Mouse (Mus musculus): ENCODE results near the gene Slc37a4. TPM values are rescaled to one million over a fixed set of nuclear protein-coding genes. Genes with fewer than 3 reads are reported as not detected.
A peak's percentile ranks its signal among the peaks of the same experiment; 100 is the strongest.
"Not testable (repeated sequence)": the region's sequence is repeated elsewhere in the genome, so short reads cannot be mapped to it uniquely, and the experiment has no call there.

Gene Slc37a4
- polyA plus RNA-seq, 1 experiment from 2014 or later, result 35.9 TPM

DNA sequence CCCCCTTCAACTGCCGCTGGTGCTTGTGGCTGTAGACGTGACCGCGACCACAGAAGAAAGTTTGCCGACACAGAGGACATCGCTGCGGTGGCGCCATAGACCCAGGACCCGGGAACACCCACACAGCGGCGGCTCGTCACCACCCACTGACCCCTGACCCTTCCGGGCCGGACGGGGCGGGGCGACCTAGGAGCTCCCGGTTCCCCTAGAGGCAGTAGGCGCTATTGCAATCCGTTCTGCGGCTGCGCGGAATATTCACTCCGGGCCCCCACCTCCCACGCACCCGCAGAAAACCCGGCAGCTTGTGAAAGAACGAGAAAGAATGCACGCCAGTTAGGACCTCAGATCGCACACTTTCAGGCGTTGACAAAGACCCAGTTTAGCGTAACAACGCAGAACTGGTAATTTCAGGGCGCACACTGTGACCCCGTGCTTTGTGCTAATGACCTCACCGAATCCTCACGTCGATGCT lies 21.3 kb downstream of the Slc37a4 start:
- peak; percentile 91 for ATAC-seq
- Histone ChIP-seq H3K27ac (peak overlapping the region; percentile 70), H3K9ac (replicated peaks) (peak overlapping the region; percentile 84), H3K27me3 (no peaks in the 10 kb centered on the region), H3K4me2 (replicated peaks) (peak overlapping the region; percentile 93), H3K9me3 (no peaks in the 10 kb centered on the region; the same call in 1 of the 2 replicates), H3K36me3 (peaks cover 15% of the 10 kb centered on the region), H3K4me1 (replicated peaks) (peaks cover 16% of the 10 kb centered on the region), H3K4me3 (replicated peaks) (peak overlapping the region; percentile 84)
- WGBS, result under 1% methylated on average over 38 of the region's 38 CpGs

GRCm38 (mm10) chr9:44418519-44419385 lies 22.1 kb downstream of the Slc37a4 start, which contains the start of gene Ccdc84:
Gene Ccdc84, minus strand, starts transcription at chr9:44418569.
- Histone ChIP-seq H3K4me1 (replicated peaks) (peaks cover 16% of the 10 kb centered on the region), H3K9ac (replicated peaks) (peak within 1 kb of the TSS; percentile 84), H3K4me3 (replicated peaks) (peak within 1 kb of the TSS; percentile 84), H3K9me3 (no peaks in the 10 kb centered on the region; the same call in 1 of the 2 replicates), H3K27me3 (no peaks in the 10 kb centered on the region), H3K4me2 (replicated peaks) (peak within 1 kb of the TSS; percentile 93), H3K27ac (peak within 1 kb of the TSS; percentile 70), H3K36me3 (peaks cover 9% of the 10 kb centered on the region)
- WGBS, result 76% methylated on average over 14 of the region's 14 CpGs
- no peak for ATAC-seq

- H3K27me3 ChIP-seq; ATAC-seq; H3K27ac ChIP-seq; H3K9me3 ChIP-seq; H3K4me3 ChIP-seq (replicated peaks); H3K4me2 ChIP-seq (replicated peaks); H3K9ac ChIP-seq (replicated peaks); H3K36me3 ChIP-seq: not testable (repeated sequence)
- WGBS, result 96% methylated on average over 9 of the region's 9 CpGs
- H3K4me1 ChIP-seq (replicated peaks), result peaks cover 16% of the 10 kb centered on the region
Measured at GRCm38 (mm10) chr9:44419730-44420129, 23.1 kb downstream of the Slc37a4 start.

DNA sequence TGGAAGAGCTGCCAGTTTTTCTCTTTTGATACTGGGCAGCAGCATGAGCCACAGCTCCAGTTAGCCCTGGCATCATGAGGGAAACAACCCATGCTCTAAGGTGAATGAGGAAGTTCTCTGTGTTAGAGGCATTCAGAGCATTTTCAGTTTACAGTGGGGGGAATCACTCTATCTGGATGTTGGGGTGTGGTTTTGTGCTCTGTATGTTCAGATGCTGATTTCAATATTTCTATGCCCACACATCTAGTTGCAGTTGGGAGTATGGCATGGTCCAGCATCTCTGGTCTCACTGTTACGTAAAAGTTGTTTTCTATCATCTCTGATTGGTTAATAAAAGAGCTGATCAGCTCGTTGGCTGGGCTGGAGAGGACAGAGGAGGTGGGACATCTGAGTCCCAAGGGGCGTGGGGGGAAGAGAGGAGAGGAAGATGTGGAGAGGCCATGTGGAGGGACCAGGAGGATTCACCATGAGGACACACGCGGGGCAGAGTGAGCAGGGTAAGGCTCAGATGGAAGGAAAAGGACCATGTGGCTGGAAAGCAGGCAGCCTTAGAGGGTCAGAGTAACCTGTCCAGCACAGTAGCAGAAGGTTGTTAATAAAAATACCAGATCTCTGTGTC lies 23.7 kb downstream of the Slc37a4 start:
- H3K9ac ChIP-seq (replicated peaks), result no peak overlapping the region
- no peaks in the 10 kb centered on the region for H3K36me3 ChIP-seq
- no peaks in the 10 kb centered on the region; the same call in 1 of the 2 replicates for H3K9me3 ChIP-seq
- no peak overlapping the region for H3K27ac ChIP-seq
- ATAC-seq, result no peak
- no peak overlapping the region for H3K4me3 ChIP-seq (replicated peaks)
- H3K4me1 ChIP-seq (replicated peaks), result peaks cover 16% of the 10 kb centered on the region
- WGBS, result 83% methylated on average over 5 of the region's 5 CpGs
- H3K27me3 ChIP-seq, result no peaks in the 10 kb centered on the region
- H3K4me2 ChIP-seq (replicated peaks), result no peak overlapping the region

DNA sequence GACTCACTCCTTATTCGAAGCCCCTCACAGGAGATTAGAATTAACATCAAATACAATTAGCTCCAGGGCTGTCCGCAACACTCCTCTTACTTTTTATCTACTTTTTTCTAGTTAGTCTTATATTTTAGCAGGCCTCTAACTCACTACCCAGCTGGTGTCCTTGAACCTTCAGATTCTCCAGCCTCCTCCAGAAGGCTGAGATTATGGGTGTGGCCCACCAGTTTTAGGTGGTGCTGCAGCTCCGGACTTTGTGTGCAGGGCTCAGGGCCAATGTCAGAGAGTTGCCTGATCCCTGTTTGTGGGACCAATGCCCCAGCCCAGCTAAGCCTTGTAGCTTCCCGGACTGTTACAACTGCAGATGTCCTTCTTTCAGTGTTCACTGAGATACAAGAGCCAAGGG lies 26.9 kb downstream of the Slc37a4 start:
- no peaks in the 10 kb centered on the region; the same call in 1 of the 2 replicates for H3K9me3 ChIP-seq
- no peak overlapping the region for H3K4me2 ChIP-seq (replicated peaks)
- H3K36me3 ChIP-seq, result no peaks in the 10 kb centered on the region
- 90% methylated on average over 4 of the region's 4 CpGs for WGBS
- H3K9ac ChIP-seq (replicated peaks), result no peak overlapping the region
- H3K27ac ChIP-seq, result no peak overlapping the region
- H3K27me3 ChIP-seq, result no peaks in the 10 kb centered on the region
- H3K4me3 ChIP-seq (replicated peaks), result no peak overlapping the region
- no peak for ATAC-seq
- H3K4me1 ChIP-seq (replicated peaks), result peaks cover 2% of the 10 kb centered on the region; the same call in 1 of the 2 replicates

DNA sequence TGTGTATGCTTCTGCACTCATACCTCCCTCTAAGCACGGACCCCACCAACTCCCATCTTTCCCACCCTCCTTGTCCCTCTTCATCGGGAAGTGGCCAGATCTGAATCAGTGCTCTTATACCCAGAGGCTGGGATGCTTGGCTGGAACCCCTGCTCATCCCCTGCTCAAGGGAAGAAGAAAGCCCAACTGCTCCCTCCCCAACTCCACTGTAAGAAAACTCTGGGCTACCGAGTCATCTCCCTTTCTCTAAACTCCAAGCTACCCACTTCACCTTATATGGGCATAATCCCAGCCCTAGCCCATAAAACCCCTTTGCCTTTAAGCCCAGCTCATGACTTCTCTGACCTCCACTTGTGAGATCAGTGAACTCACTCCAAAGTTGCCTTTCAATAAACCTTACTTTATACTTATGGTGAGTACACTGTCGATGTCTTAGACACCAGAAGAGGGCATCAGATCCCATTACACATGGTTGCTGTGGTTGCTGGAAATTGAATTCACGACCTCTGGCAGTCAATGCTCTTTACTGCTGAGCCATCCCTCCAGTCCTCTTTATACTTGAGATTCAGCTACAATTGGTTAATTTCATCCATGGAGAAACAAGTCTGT lies 36.0 kb downstream of the Slc37a4 start:
- no peak for ATAC-seq
- WGBS, result 53% methylated on average over 5 of the region's 5 CpGs

GRCm38 (mm10) chr9:44435747-44436146 lies 39.1 kb downstream of the Slc37a4 start:
- Histone ChIP-seq H3K4me2 (replicated peaks) (no peak overlapping the region), H3K9me3 (no peaks in the 10 kb centered on the region), H3K36me3 (no peaks in the 10 kb centered on the region), H3K4me1 (replicated peaks) (0 out of 2 replicates have a peak, but pooled peaks cover 5% of the 10 kb centered on the region), H3K4me3 (replicated peaks) (no peak overlapping the region), H3K27me3 (no peaks in the 10 kb centered on the region), H3K27ac (no peak overlapping the region), H3K9ac (replicated peaks) (no peak overlapping the region)
- ATAC-seq, result no peak
- 84% methylated on average over 6 of the region's 6 CpGs for WGBS

More for the DNA sequence above, 36.0 kb downstream of the Slc37a4 start:
- Histone ChIP-seq H3K9ac (replicated peaks) (no peak overlapping the region), H3K36me3 (no peaks in the 10 kb centered on the region), H3K27me3 (no peaks in the 10 kb centered on the region), H3K4me3 (replicated peaks) (no peak overlapping the region), H3K27ac (no peak overlapping the region), H3K4me1 (replicated peaks) (0 out of 2 replicates have a peak, but pooled peaks cover 5% of the 10 kb centered on the region), H3K9me3 (no peaks in the 10 kb centered on the region), H3K4me2 (replicated peaks) (no peak overlapping the region)

GRCm38 (mm10) chr9:44440961-44441360 lies 44.3 kb downstream of the Slc37a4 start, which contains the start of gene Foxr1:
Gene Foxr1, minus strand, starts transcription at chr9:44441136.
- Histone ChIP-seq H3K9ac (replicated peaks) (no peak within 1 kb of the TSS), H3K27ac (no peak within 1 kb of the TSS), H3K4me1 (replicated peaks) (no peaks in the 10 kb centered on the region), H3K4me3 (replicated peaks) (no peak within 1 kb of the TSS), H3K27me3 (no peaks in the 10 kb centered on the region), H3K36me3 (no peaks in the 10 kb centered on the region), H3K9me3 (no peaks in the 10 kb centered on the region), H3K4me2 (replicated peaks) (no peak within 1 kb of the TSS)
- 75% methylated on average over 19 of the region's 19 CpGs for WGBS
- ATAC-seq, result no peak

DNA sequence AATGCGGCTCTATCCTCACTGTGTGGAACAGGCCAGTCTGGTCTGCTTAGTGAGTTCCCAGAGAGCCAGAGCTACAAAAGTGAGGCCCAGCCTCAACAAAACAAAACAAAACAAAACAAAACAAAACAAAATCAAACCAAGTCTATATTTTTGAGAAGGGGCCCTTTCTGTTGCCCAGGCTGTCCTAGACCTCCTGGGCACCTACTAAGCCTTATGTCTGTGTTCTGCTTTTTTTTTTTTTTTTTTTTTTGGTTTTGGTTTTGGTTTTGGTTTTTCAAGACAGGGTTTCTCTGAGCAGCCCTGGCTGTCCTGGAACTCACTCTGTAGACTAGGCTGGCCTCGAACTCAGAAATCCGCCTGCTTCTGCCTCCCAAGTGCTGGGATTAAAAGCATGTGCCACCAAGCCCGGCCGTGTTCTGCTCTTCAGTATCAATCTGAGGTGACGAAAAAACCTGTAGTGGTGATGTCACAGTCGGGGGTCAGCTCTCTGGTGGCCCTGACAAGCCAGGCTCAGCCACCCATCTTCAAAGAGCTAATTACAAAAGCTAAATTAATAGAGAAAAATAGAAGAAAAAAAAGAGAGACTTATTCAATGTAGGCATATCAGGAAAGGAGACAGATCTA lies 47.9 kb downstream of the Slc37a4 start:
- H3K4me1 ChIP-seq (replicated peaks); H3K27ac ChIP-seq; H3K36me3 ChIP-seq; H3K27me3 ChIP-seq; H3K9ac ChIP-seq (replicated peaks); H3K9me3 ChIP-seq; ATAC-seq; H3K4me2 ChIP-seq (replicated peaks); H3K4me3 ChIP-seq (replicated peaks): not testable (repeated sequence)
- 87% methylated on average over 7 of the region's 7 CpGs for WGBS

GRCm38 (mm10) chr9:44450387-44450786 lies 53.7 kb downstream of the Slc37a4 start:
- no peak for ATAC-seq
- H3K27me3 ChIP-seq, result peaks cover 16% of the 10 kb centered on the region
- H3K27ac ChIP-seq, result no peak overlapping the region
- no peak overlapping the region for H3K4me2 ChIP-seq (replicated peaks)
- H3K9ac ChIP-seq (replicated peaks), result no peak overlapping the region
- peaks cover 12% of the 10 kb centered on the region for H3K4me1 ChIP-seq (replicated peaks)
- H3K9me3 ChIP-seq, result no peaks in the 10 kb centered on the region
- H3K36me3 ChIP-seq, result no peaks in the 10 kb centered on the region
- no peak overlapping the region for H3K4me3 ChIP-seq (replicated peaks)

Data from midbrain, embryonic 13.5 days (tissue).